Mouse (Mus musculus) forebrain, embryonic 14.5 days (tissue): ENCODE data around the gene Jarid2. TPM values are rescaled to one million over a fixed set of nuclear protein-coding genes. Genes with fewer than 3 reads are reported as not detected.
A peak's percentile ranks its signal among the peaks of the same experiment; 100 is the strongest.

Source experiments
- ATAC-seq: fragments of 200-750 bp; cut with Nextera tagmentation; 2 replicates; pipeline ENCODE4 v1.8.0; 2017; ENCODE audit warnings: mild to moderate bottlenecking, moderate library complexity
- DNase-seq: peaks from one replicate; pipeline ENCODE4 v3.0.0-alpha.2; 2015; ENCODE audit warnings: low spot score
- H3K27ac ChIP-seq: fragments of 300-500 bp; sonication (generic); 2 replicates; pipeline ENCODE4 v1.5.1; 2014; ENCODE audit warnings: low read depth, mild to moderate bottlenecking, control low read depth, low read length, moderate library complexity
- H3K27me3 ChIP-seq: fragments of 300-500 bp; sonication (generic); replicated peaks from 2 replicates; pipeline ENCODE4 v1.6.1; 2014; ENCODE audit warnings: low read length, control low read depth, mixed read lengths; ENCODE audit not compliant: control insufficient read depth, insufficient read depth
- H3K36me3 ChIP-seq: fragments of 300-500 bp; sonication (generic); 2 replicates; pipeline ENCODE4 v1.6.1; 2014; ENCODE audit warnings: low read length, control low read depth; ENCODE audit not compliant: control insufficient read depth, insufficient read depth
- H3K4me1 ChIP-seq: fragments of 300-500 bp; sonication (generic); 2 replicates; pipeline ENCODE4 v1.6.1; 2014; ENCODE audit warnings: antibody characterized with exemption, low read length, control low read depth; ENCODE audit not compliant: control insufficient read depth, insufficient read depth
- H3K4me2 ChIP-seq: fragments of 300-500 bp; sonication (generic); 2 replicates; pipeline ENCODE4 v1.6.1; 2014; ENCODE audit warnings: mild to moderate bottlenecking, control low read depth, low read length
- H3K4me3 ChIP-seq: fragments of 300-500 bp; sonication (generic); 2 replicates; pipeline ENCODE4 v1.5.1; 2014; ENCODE audit warnings: low read depth, low read length, control low read depth
- H3K9ac ChIP-seq: fragments of 300-500 bp; sonication (generic); 2 replicates; pipeline ENCODE4 v1.6.1; 2014; ENCODE audit warnings: mild to moderate bottlenecking, low read length, control low read depth, moderate library complexity
- H3K9me3 ChIP-seq: fragments of 300-500 bp; sonication (generic); replicated peaks from 2 replicates; pipeline ENCODE4 v1.6.1; 2016; ENCODE audit warnings: low read length, control low read depth, mixed read lengths; ENCODE audit not compliant: control insufficient read depth
- WGBS: fragments of 180-500 bp; shearing (Covaris S2); extraction: QIAGEN DNeasy Blood & Tissue Kit; methylation state at CpG from one replicate; pipeline ENCODE4 v1.1.7; 2014; 5-methylcytosine and 5-hydroxymethylcytosine counted together
- polyA plus RNA-seq: library from polyadenylated mRNA; unstranded; fragments of >200 nt; fragmentation: Nextera tagmentation; extraction: Ambion mirVana; gene quantifications from 2 replicates; pipeline ENCODE4 v1.2.1, GENCODE M21; 2014

Gene Jarid2
- polyA plus RNA-seq, 1 experiment from 2014 or later = 16.4 TPM

DNA sequence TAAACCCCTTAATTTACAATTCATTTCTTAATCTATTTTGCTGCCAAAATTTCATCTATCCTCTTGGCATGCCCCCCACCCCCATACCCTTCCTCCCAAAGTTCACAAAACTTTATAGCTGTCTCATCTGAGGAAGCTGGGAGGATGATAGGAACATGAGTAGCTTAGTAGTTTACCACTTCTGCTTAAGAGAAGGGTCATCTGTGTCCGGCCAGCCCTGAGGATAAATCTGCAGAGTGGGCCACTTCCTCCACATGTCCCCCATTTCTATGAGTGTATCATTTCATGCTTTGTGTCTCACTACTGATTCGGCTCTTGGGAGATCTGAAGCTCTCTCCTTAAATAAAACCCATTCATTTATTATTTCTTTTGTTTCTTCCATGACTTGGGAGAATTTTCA, 102.8 kb downstream of the Jarid2 start:
- DNase-seq (no peak), ATAC-seq (no peak)
- no peaks in the 10 kb centered on the region for H3K27me3 ChIP-seq
- H3K9ac ChIP-seq = no peak overlapping the region
- 90% methylated on average over 2 of the region's 2 CpGs for WGBS
- no peaks in the 10 kb centered on the region for H3K9me3 ChIP-seq
- H3K36me3 ChIP-seq = no peaks in the 10 kb centered on the region
- no peak overlapping the region for H3K4me3 ChIP-seq
- no peak overlapping the region for H3K27ac ChIP-seq
- no peaks in the 10 kb centered on the region for H3K4me1 ChIP-seq
- no peak overlapping the region for H3K4me2 ChIP-seq

DNA sequence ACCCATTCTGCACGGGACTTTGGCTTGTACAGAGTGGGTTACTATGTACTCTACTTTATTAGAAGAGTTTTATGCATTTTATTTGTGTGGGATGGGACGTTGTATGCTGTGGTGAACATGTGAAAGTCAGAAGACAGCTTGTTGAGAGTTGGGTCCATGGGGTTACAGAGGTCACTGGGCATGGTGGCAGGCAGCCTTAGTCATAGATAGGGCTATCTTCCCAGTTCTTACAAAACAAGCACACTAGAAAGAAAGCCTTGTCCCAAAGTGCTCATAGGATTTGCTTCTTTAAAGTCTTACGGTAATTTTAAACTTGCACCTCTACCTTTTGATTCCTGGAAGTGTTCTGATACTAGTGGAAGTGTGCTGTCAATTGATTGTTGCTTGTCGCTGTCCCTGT, 103.6 kb downstream of the Jarid2 start:
- WGBS = 91% methylated on average over 4 of the region's 4 CpGs
- Histone ChIP-seq H3K9me3 (no peaks in the 10 kb centered on the region), H3K27ac (no peak overlapping the region), H3K36me3 (no peaks in the 10 kb centered on the region), H3K9ac (no peak overlapping the region), H3K4me2 (no peak overlapping the region), H3K4me1 (no peaks in the 10 kb centered on the region), H3K4me3 (no peak overlapping the region), H3K27me3 (no peaks in the 10 kb centered on the region)
- no peak for DNase-seq
- no peak for ATAC-seq

DNA sequence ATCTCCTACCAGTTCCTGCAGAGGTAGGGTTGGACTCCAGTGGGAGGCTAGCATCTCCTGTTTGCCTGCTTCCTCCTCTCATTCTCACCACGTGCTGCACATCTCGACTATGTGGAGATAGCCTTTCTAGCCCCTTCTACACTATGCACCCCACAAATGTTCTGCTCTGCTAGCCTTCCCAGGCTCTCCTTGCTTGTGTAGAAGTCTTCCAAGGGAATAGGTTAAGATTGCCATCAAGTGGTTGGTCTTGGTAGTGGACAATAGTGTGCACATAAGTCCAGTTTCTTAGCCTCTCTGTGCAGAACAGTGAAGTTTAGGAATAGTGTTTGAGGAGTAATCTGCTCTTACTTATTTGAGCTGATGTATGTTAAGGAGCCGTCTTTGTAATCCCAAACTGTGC, 104.1 kb downstream of the Jarid2 start:
- Histone ChIP-seq H3K9ac (no peak overlapping the region), H3K4me3 (no peak overlapping the region), H3K4me1 (no peaks in the 10 kb centered on the region), H3K27ac (no peak overlapping the region), H3K36me3 (no peaks in the 10 kb centered on the region), H3K27me3 (no peaks in the 10 kb centered on the region), H3K4me2 (no peak overlapping the region), H3K9me3 (no peaks in the 10 kb centered on the region)
- ATAC-seq (0 out of 2 replicates have a peak, but pooled peaks have one; percentile 44), DNase-seq (peak; percentile 78)
- WGBS = 62% methylated on average over 3 of the region's 3 CpGs

DNA sequence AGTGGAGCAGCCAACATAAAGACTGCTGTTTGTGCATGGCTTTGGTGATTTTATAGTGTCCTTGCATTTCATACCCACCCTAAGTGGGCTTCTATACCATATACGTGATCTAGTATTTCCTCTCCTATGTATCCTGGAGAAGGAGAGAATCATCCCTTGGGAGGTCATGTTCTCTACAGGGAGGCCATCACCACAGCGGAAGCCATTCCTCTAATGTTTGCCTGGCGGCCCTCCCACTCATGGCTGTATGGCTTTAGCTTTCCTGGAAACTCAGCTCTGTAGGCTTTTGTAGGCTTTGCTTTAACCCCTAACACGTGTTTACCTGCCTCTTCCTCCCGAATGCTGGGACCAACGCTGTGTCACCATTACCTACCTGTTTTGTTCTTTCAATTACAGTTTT, 108.2 kb downstream of the Jarid2 start:
- WGBS = 88% methylated on average over 6 of the region's 6 CpGs

DNA sequence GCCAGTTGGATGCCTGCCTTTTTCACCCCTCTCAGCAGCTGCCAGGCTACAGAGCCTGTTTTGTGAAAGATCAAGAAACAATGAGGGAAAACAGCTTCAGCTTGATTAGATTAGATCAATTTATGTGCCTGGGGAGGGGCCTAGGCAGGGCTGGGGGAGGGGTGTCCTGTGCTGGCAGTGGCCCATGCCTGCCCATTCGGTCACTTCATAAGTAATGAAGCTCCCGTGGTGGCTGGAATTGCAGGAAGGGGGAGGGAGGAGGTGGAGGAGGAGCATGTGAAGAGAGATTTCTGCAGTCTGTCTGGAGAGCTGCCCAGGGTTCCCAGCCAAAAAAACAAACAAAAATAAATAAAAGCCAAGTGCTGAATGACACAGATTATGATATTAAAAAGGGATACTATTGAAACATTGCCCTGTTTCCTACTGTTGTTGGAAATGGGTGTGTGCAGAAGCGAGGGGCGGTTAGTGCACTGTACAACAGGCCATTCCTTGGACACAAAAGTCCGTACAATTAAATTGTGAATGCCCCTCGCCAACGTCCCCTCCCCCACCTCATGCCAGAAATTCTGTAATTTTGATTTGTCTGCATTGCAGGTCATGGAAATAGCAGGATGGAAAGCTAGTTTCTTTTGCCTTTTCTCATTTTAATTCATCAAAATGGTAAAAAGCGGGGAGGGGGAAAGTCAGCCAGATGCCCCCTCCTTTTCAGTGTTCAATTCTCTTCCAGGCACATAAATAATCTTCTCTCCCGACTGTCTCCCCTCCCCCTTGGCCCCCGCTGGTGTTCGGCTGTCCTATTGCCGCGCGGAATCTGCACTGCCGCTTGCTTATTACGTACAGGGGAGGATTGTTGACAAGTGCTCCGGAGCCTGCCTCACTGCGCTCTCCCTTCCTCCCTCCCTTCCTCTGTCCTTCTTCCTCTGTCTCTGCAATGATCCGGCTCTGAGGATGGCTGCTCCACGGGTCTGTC, 110.9 kb downstream of the Jarid2 start:
- Histone ChIP-seq H3K9ac (peak overlapping the region; percentile 64), H3K36me3 (no peaks in the 10 kb centered on the region), H3K4me1 (peaks cover 42% of the 10 kb centered on the region), H3K4me2 (peak overlapping the region; percentile 73), H3K27ac (peak overlapping the region; percentile 95), H3K27me3 (no peaks in the 10 kb centered on the region), H3K9me3 (no peaks in the 10 kb centered on the region), H3K4me3 (peak overlapping the region; percentile 35)
- under 1% methylated on average over 20 of the region's 20 CpGs for WGBS
- ATAC-seq = peak; percentile 94
- peak; percentile 95 for DNase-seq

More for the DNA sequence above, 108.2 kb downstream of the Jarid2 start:
- H3K4me2 ChIP-seq = no peak overlapping the region
- no peaks in the 10 kb centered on the region for H3K9me3 ChIP-seq
- ATAC-seq (no peak), DNase-seq (no peak)
- H3K9ac ChIP-seq = no peak overlapping the region
- no peaks in the 10 kb centered on the region for H3K27me3 ChIP-seq
- no peaks in the 10 kb centered on the region for H3K36me3 ChIP-seq
- H3K4me1 ChIP-seq = peaks cover 26% of the 10 kb centered on the region
- no peak overlapping the region for H3K4me3 ChIP-seq
- no peak overlapping the region for H3K27ac ChIP-seq

DNA sequence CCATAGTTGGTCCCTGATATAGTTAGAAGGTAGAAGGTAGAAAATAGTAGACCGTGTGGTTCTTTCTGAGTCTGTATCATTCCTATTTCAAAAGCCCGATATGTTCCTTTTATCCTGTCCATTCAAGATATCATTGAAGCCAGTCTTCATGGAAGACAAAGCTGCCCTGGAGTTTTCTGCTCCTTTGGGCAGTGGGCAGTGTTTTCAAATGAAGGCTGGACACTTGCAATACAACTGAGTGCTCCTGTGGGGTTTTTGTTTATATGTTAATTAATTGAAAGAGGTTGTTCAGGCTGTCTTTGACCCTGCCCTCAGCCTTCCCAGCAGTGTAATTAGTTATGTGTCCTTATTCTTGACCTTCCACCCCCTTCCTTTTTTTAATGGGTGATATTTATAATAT, 122.2 kb downstream of the Jarid2 start:
- Histone ChIP-seq H3K4me3 (no peak overlapping the region), H3K36me3 (0 out of 2 replicates have a peak, but pooled peaks cover 4% of the 10 kb centered on the region), H3K27ac (no peak overlapping the region), H3K4me2 (no peak overlapping the region), H3K27me3 (no peaks in the 10 kb centered on the region), H3K9me3 (no peaks in the 10 kb centered on the region), H3K4me1 (no peaks in the 10 kb centered on the region; the same call in 1 of the 2 replicates), H3K9ac (no peak overlapping the region)
- ATAC-seq (no peak), DNase-seq (no peak)
- 11% methylated on average over 2 of the region's 2 CpGs for WGBS

DNA sequence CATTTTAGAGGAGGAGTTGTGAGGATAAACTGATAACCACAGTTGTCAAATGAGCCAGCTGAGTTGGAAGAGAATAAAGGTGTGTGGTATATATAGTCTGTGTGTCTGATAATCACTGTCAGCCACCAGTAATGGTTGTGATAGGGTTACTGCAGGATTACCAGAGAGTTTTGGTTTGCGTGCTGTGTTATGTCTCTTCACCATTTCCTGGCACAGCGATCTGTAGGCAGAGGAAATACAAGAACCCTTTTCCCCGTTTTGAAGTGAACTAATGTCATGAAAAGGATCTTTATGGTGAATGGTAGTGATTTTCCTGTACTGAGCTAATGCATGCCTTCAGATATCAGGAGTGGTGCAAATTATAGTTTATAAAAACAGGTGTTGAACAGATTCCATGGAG, 122.8 kb downstream of the Jarid2 start:
- no peak overlapping the region for H3K9ac ChIP-seq
- no peak overlapping the region for H3K4me2 ChIP-seq
- no peak overlapping the region for H3K4me3 ChIP-seq
- WGBS = 75% methylated on average over 3 of the region's 3 CpGs
- H3K27ac ChIP-seq = no peak overlapping the region
- H3K4me1 ChIP-seq = no peaks in the 10 kb centered on the region; the same call in 1 of the 2 replicates
- H3K9me3 ChIP-seq = no peaks in the 10 kb centered on the region
- ATAC-seq (no peak), DNase-seq (no peak)
- H3K27me3 ChIP-seq = no peaks in the 10 kb centered on the region
- H3K36me3 ChIP-seq = 0 out of 2 replicates have a peak, but pooled peaks cover 4% of the 10 kb centered on the region

DNA sequence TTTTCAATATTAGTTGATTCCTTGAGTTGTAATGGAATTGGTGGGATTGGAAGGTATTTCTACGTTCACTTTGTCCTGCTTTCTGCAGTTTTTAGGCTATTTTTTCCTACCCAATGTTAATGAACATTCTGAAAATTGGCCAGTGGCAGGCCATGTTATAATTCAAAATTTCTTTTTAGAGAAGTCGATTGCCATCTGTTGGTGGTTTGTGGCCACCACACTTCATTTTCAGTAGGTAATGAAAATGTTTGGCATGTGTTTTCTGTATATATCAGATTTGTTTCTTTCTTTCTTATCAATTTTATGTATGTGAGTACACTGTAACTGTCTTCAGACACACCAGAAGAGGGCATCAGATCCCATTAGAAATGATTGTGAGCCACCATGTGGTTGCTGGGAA, 136.3 kb downstream of the Jarid2 start:
- Histone ChIP-seq H3K9ac (no peak overlapping the region), H3K4me3 (no peak overlapping the region), H3K4me1 (peaks cover 20% of the 10 kb centered on the region), H3K36me3 (no peaks in the 10 kb centered on the region), H3K27me3 (no peaks in the 10 kb centered on the region), H3K27ac (no peak overlapping the region), H3K4me2 (no peak overlapping the region), H3K9me3 (no peaks in the 10 kb centered on the region; the same call in 1 of the 2 replicates)
- no peak for ATAC-seq
- WGBS = 93% methylated on average over 2 of the region's 2 CpGs
- no peak for DNase-seq
